Mouse (Mus musculus) olfactory bulb, adult 2 months (tissue): Measurements from ENCODE around the gene Engase.

Experiments used
- CTCF ChIP-seq: fragments of 200-500 bp; IDR thresholded peaks from 2 replicates; pipeline ENCODE4 v1.5.1; 2012; ENCODE audit warnings: low read depth, mild to moderate bottlenecking, low read length, moderate library complexity; ENCODE audit not compliant: insufficient read depth
- POLR2A ChIP-seq: fragments of 200-500 bp; IDR thresholded peaks from 2 replicates; pipeline ENCODE4 v1.6.1; 2012; ENCODE audit warnings: mild to moderate bottlenecking, low read depth, low read length, moderate library complexity; ENCODE audit not compliant: insufficient read depth

DNA sequence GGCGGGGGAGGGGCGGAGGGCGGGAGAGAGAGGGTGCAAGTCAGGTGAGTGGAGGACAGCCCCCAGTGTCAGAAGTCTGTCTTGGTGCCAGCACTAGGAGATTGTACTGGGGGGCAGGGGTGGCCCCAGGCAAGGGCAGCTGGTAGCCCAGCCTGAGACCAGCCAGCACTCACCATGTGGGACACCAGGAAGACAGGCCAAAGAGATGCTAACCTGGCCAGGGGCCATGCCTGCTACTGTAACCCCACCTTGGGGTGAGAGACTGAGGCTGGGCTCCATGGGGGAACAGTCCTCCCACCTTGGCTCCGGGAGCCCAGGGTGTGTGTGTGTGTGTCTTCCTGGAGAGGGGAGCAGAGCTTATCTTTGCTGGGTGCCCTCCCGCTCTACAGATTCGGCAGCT lies 26.4 kb downstream of the Engase start:
- no peak for TF ChIP-seq POLR2A
- TF ChIP-seq CTCF = no peak
